Mouse (Mus musculus): ENCODE results near the gene Pde4d.

Gene Pde4d

GRCm38 (mm10) chr13:109625466-109626129 lies 1175.8 kb downstream of the Pde4d start:
- no peak for DNase-seq (ENCODE audit: low read depth)

- no peak for DNase-seq (ENCODE audit: low read depth)
These were observed 1177.5 kb downstream of the Pde4d start for GRCm38 (mm10) chr13:109627265-109627664.

GRCm38 (mm10) chr13:109628606-109629005 lies 1178.9 kb downstream of the Pde4d start:
- no peak for DNase-seq (ENCODE audit: low read depth)

GRCm38 (mm10) chr13:109629216-109629615 lies 1179.5 kb downstream of the Pde4d start:
- DNase-seq (ENCODE audit: low read depth): no peak

GRCm38 (mm10) chr13:109631399-109632026 lies 1181.8 kb downstream of the Pde4d start:
- no peak for DNase-seq (ENCODE audit: low read depth)

- DNase-seq (ENCODE audit: low read depth): no peak
These were observed 1182.8 kb downstream of the Pde4d start for GRCm38 (mm10) chr13:109632387-109633036.

- DNase-seq (ENCODE audit: low read depth): no peak
These were observed 1183.3 kb downstream of the Pde4d start for GRCm38 (mm10) chr13:109633037-109633418.

- no peak for DNase-seq (ENCODE audit: low read depth)
These were observed 1186.3 kb downstream of the Pde4d start for GRCm38 (mm10) chr13:109635901-109636520.

DNA sequence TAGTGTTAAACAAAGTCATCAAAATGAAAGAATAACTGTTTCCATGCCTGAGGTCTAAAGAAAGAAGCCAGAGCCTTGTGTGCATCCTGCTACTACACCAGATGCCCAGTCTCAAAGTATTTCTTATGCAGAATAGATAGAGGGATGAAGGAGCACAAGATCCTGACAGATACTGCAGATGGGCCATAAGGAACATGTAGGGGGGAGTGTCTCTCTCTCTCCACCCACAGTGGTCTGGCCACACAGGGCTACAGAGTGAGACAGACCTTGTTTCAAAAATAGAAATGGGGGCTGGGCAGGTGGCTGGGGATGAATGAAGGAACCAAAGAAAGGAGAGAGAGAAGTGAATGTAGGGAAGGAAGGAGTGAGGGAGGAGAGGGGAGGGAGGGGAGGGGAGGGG lies 1188.5 kb downstream of the Pde4d start:
- no peak for DNase-seq (ENCODE audit: low read depth)

GRCm38 (mm10) chr13:109639286-109639685 lies 1189.5 kb downstream of the Pde4d start:
- DNase-seq (ENCODE audit: low read depth): no peak

- DNase-seq (ENCODE audit: low read depth): no peak
These were observed 1191.8 kb downstream of the Pde4d start for GRCm38 (mm10) chr13:109641562-109641961.

GRCm38 (mm10) chr13:109643419-109643818 lies 1193.7 kb downstream of the Pde4d start:
- DNase-seq (ENCODE audit: low read depth): no peak

DNA sequence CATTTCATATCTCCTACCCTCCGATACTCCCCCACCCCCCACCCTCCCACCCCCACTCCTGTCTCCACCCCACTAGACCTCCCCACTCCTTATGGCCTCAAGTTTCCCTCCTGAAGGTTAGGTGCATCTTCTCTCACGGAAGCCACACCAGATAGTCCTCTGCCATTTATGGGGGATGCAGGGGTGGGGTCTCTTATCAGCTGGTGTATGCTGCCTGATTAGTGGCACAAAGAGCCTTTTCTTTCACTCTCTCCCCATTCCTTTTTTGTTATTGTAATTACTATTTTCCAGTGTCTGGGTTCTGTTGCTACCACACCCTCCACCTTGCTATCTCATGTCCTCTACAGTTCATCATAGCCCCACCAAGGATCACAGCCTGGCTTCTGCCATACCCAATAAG lies 1194.3 kb downstream of the Pde4d start:
- no peak for DNase-seq (ENCODE audit: low read depth)

GRCm38 (mm10) chr13:109645284-109645909 lies 1195.6 kb downstream of the Pde4d start:
- no peak for DNase-seq (ENCODE audit: low read depth)

DNA sequence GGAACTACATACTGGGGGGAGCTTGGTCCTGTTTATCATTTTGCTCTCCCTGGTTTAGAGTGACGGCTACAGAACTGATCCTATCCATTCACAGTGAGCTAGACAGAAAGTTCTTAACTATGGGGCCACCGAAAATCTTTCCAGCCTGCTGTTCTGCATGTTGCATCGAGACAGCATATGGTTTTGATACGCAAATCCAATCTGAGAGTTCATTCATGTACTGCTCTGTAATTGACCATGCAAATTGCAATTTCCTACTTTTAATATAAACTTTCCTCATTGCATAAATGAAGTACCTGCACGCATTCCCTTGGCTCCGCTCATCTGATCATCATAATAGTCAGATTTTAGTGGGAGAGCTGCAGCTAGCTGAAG lies 1196.1 kb downstream of the Pde4d start:
- DNase-seq (ENCODE audit: low read depth): no peak

DNA sequence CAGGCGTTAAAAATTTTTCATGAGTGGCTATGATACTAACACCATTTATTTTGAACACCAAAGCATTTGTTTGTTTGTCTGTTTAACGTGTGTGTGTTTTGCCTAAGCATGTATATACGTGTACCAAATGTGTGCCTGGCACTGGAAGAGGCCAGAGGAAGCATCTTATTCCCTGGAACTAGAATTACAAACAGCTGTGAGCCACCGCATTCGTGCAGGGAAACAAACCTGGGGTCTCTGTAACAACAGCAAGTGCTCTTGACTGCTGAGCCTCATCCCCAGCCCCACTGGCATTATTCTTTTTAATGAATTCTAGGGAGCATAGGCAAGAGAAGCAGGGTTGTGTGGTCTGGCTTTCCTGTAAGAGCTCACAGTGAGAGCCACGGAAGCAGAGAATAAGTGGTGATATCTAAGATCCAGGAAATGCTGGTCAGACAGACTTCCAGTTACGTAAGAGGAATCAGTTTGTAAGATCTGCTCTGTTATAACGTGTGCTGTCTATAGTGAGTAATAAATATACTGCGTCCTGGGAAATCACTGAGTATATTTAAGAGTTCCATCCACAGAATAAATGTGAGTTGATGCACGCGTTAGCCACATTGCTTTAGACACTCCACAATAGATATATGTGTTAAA lies 1197.0 kb downstream of the Pde4d start:
- no peak for DNase-seq (ENCODE audit: low read depth)

DNA sequence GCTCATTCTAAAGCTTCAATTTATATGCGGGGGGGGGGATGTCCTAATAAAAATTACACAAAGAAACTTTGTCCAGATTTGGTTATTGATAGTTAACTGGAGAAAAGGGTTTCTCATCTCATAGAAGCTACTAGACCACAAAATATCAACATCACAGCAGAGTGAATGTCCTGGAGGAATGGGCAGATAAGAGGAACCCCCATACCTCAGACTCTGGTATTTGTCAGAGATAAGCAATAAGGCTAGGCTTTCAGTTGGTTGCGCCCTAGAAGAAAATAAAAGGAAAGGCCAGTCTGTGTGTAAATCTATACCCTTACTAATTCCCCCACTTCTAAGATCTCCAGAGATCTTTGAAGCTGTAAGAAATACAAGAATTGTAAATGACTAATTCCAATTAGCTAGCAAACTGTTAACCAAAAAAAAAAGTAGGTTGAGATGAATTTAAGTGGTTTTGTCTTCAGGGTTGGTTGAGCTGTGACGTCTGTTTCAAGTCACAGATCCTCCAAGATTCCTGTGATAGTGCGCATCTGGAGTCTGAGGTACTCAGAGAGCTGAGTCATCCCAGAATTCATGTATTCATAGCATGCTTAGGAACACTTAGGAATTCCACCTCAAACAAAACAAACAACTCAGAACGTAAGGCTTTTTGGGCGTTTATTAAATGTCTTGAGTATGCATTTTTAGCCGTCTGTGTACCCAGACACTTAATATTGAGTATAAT lies 1197.9 kb downstream of the Pde4d start:
- peak; percentile 74 for DNase-seq (ENCODE audit: low read depth)

DNA sequence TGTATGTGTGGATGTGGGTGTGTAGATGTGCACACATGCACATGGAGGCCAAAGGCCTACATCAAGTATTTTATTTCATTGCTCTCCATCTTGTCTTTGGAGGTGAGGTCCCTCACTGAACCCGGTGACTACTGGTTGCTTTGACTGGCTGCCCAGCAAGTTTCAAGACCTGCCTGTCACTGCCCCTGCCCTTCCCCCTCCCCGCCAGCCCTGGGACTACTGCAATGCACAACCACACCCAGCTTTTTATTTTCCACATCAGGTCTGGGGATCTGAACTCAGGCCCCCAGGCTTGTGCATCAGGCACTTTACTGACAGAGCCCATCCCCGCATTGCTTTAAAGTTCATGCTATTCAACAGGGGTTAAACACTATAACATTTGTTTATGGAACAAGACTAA lies 1198.6 kb downstream of the Pde4d start:
- DNase-seq (ENCODE audit: low read depth): no peak

GRCm38 (mm10) chr13:109651790-109652605 lies 1202.2 kb downstream of the Pde4d start:
- DNase-seq (ENCODE audit: low read depth): peak; percentile 74

DNA sequence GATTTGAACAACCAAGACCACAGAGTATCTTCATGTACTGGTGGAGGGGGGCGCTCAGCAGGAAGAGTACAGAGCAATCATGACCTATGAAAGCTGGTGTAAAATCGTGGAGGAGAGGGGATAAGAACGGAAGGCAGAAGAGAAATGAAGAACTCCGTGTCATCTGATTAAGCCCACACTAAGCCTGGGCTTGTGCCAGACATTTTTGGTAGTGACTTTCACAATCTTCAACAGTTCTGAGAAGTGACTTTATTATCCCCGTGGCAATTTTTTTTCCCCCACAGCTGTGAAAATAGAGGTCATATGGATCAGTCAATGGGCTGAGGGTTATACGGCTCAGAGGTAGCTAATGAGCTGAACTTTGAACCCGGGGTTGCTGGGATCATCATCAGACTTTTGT lies 1202.9 kb downstream of the Pde4d start:
- no peak for DNase-seq (ENCODE audit: low read depth)

DNA sequence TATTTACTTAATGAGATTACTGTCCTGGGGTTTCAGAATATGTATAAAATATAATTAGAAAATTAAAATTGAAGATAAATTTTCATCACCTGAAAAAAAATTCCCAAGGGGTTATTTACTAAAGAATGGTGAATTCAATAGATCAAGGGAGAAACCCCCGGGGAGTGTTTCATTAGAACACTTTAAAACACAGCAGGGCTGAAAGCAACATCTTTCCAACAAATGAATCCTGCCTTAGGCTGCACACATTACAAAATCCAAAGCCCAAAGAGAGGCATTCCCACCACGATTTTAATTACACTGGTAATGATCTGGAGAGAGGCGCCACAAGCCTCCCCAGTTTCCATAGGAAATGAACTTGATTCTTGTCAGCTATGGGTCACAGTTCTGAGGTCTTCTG lies 1205.6 kb downstream of the Pde4d start:
- DNase-seq (ENCODE audit: low read depth): no peak
